In genomic region chr2:21368351-21369170, GRCm38 (mm10) we compare ENCODE assay signal across 9 mouse cellular contexts. TPM values are rescaled to one million over a fixed set of nuclear protein-coding genes. Genes with fewer than 3 reads are reported as not detected.
DNase-seq lines count a peak whose midpoint lies in the region; ATAC-seq lines count a peak whose summit lies in the region.
"Had no signal": no experiment of that assay in that cellular context is flagged by ENCODE, and none has a peak within 500 bp of the region (broad histone marks: within the 10 kb centered on the region; RNA-seq: fewer than 3 reads in every experiment).

No protein-coding gene starts in this region.

- WGBS in hindbrain, embryonic 10.5 days = 16% methylated on average over 44 of the region's 44 CpGs
- 14% methylated on average over 44 of the region's 44 CpGs for WGBS in midbrain, embryonic 12.5 days

- H3K4me3 ChIP-seq in hindbrain, embryonic 10.5 days = peak overlapping the region; percentile 59
- H3K4me3 ChIP-seq in midbrain, embryonic 12.5 days = peak overlapping the region; percentile 55

- H3K36me3 ChIP-seq in hindbrain, embryonic 10.5 days = no peaks in the 10 kb centered on the region
- H3K36me3 ChIP-seq in midbrain, embryonic 12.5 days = no peaks in the 10 kb centered on the region

- DNase-seq in heart, adult 18-20 months = peak; percentile 3 to 8
- DNase-seq in heart, postnatal 25 days (ENCODE audit: low spot score) = no peak
- peak; percentile 4 for DNase-seq in ES-CJ7 (ENCODE audit: low read depth, low spot score)
- peak; percentile 36 for DNase-seq in hindbrain, embryonic 10.5 days (ENCODE audit: low spot score)
- DNase-seq in adipocyte (ENCODE audit: low spot score) = no peak
- DNase-seq in urinary bladder, adult 2 months (ENCODE audit: low spot score) = no peak

- H3K27ac ChIP-seq in hindbrain, embryonic 10.5 days = no peak overlapping the region
- H3K27ac ChIP-seq in midbrain, embryonic 12.5 days (replicated peaks) = no peak overlapping the region

- ATAC-seq in common myeloid progenitor, adult 5-6 weeks (replicated peaks; ENCODE audit: low read depth, poor library complexity, severe bottlenecking) = peak; percentile 60; the same call in 1 of the 2 replicates
- peak; percentile 7; the same call in 1 of the 2 replicates for ATAC-seq in midbrain, embryonic 12.5 days (ENCODE audit: low FRiP score, low read depth)

- peaks cover 14% of the 10 kb centered on the region for H3K4me1 ChIP-seq in hindbrain, embryonic 10.5 days (replicated peaks)
- peaks cover 12% of the 10 kb centered on the region; the same call in 1 of the 2 replicates for H3K4me1 ChIP-seq in midbrain, embryonic 12.5 days

- intact Hi-C loops in heart, postnatal 25 days (cut with DNase I) = no loop called here

- peak overlapping the region; percentile 56; the same call in 1 of the 2 replicates for H3K9ac ChIP-seq in midbrain, embryonic 12.5 days (replicated peaks)

- peaks cover 32% of the 10 kb centered on the region for H3K27me3 ChIP-seq in hindbrain, embryonic 10.5 days (ENCODE audit: insufficient read depth, poor library complexity, severe bottlenecking)
- H3K27me3 ChIP-seq in midbrain, embryonic 12.5 days = peaks cover 33% of the 10 kb centered on the region
- H3K27me3 ChIP-seq: CH12.LX had no signal

- peak overlapping the region; percentile 76 for H3K4me2 ChIP-seq in midbrain, embryonic 12.5 days (replicated peaks)

- no peaks in the 10 kb centered on the region for H3K9me3 ChIP-seq in hindbrain, embryonic 10.5 days
- no peaks in the 10 kb centered on the region for H3K9me3 ChIP-seq in midbrain, embryonic 12.5 days

RNA-seq across cellular contexts. Expression of gene Gpr158, which starts 1.2 kb away (rescaled TPM):
- total RNA-seq in heart, adult 18-20 months (2021) = under 1 TPM; 0.10 to 0.15 TPM
- total RNA-seq in heart, postnatal 25 days (2021) = under 1 TPM; 0.05 to 0.08 TPM
- total RNA-seq in common myeloid progenitor, adult 5-6 weeks (2017) = not detected in 2 replicates
- polyA plus RNA-seq in hindbrain, embryonic 10.5 days (2016; fragmentation: Nextera tagmentation; extraction: Ambion mirVana) = 0.09 and 0.22 TPM in 2 replicates
- 1.3 TPM in 2 replicates for polyA plus RNA-seq in midbrain, embryonic 12.5 days (2016; fragmentation: Nextera tagmentation; extraction: Ambion mirVana)
- 0.01 TPM in 2 replicates for polyA plus RNA-seq in urinary bladder, adult 2 months (2012; rRNA removed)
- total RNA-seq: CH12.LX had no signal

Comparison
In these comparisons a context has a peak if more than half of its experiments do, and no peak if none do; other contexts are left out.
1. DNase-seq: peak in heart, adult 18-20 months (2 of 2), ES-CJ7 (single experiment) and hindbrain, embryonic 10.5 days (single experiment); none in heart, postnatal 25 days (single experiment), adipocyte (single experiment) and urinary bladder, adult 2 months (single experiment).